Mouse (Mus musculus): ENCODE results near the gene Elane.

- TF ChIP-seq CTCF (conservative IDR thresholded peaks at IDR 0.05; ENCODE audit: insufficient read depth, insufficient read length, low read depth, low read length): no peak
- no peak for TF ChIP-seq POLR2A (IDR thresholded peaks at IDR 0.05; ENCODE audit: low read depth, low read length)
Observed at GRCm38 (mm10) chr10:79914948-79915596, 29.0 kb downstream of the Elane start.

Measured in kidney, adult 2 months (tissue).